Mouse (Mus musculus): Measurements from ENCODE around the gene Tmem35b.

The Tmem35b gene

DNA sequence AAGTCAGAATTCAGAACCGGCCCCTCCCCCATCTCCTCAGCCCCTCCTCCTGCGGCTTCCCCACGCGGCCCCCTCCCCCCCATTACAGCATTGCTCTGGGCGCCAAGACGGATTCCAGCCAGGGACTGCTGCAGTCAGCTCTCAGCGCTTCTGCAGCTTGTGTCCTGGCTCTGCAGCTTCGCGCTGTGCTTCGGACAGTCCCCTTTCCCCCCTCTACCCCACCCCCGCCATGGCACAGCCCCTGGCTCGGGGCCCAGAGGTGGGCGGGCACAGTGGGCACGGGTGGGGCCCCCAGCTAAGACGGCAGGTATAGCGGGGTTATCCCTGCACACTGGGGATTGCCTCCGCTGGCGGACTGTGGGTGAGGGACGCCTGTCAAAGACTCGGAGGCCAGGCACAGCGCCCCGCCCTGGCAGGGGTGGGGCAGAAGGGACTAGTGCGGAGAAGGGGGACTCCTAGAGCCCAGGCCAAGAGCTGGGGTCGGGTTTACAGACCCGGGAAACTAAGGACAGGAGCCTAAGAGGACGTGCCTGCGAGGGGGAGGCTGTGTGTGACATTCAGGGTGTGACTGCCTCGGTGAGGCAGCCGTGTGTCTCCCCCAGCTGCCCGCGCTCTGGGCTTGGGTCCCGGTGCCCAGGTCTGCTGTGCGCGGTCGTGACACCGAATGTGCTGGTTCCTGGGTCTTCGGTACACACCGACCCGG lies 44.9 kb downstream of the Tmem35b start:
- DNase-seq (ENCODE audit: low spot score in 2 of 2) = peak in 1 of 2 experiments; percentile 51

DNA sequence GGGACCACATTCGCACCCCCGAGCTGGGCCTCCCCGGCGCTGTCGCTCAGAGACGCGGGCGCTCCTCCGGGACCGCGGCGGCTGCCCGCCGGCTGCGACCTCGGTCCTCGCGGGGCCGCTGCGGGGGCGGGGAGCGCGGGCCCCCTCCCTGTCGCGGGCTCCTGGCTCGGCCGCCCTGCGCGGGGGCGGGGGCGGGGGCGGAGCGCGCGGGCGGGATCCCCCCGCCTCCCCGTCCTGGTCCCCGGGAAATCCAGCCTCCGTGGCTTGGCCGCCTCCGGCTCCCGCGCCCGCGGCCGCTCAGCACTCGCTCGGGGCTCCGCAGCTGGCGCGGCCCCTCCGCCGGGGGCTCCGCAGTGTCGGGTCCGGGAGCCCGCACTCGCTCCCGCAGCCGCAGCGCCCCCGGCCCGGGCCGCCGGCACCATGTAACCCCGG lies 45.4 kb downstream of the Tmem35b start, which contains the start of gene Dlgap3:
Gene Dlgap3, plus strand, starts transcription at position 291 of the 432 bp plus-strand sequence.
- DNase-seq (ENCODE audit: low spot score in 2 of 2) = no peak

DNA sequence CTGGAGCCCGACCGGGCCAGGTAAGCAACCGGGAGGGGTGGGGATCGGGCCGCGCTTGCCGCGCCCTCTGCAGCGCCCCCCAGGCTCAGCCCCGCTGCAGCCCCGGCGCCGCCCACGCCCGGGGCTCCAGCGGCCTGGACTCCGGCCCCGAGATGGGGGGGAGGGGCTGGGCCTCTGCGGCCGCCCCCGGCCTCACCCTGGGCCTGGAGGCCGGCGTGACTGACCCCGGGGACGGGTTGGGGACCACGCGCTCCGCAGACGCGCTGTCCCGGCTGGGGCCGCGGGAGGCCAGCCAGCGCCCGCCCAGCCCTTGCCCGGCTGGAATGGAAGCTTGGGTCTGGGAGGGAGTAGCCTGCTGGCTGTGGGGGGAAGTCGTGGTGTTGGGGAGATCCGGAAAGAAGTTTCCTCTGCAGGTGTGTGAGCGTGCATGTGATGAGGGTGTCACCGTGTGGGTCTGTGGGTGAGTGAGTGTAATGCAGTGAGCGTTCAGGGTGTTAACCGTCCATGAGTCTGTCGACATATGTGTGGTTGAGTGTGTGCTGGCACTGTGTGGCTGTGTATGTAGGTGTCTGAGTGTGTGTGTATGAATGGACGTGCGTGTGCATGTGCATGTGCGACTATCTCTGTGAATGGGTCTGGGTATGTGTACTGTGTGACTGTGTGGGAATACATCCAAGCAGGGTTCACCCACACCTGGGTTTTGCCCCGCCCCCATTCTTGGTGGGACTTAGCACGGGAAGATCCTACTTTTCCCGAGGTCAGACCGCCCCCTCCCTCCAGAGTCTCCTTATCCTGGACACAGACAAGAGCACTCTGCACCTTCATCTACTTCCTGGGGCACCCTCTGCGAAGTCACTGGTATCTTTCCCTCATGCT lies 46.1 kb downstream of the Tmem35b start:
- no peak for DNase-seq (ENCODE audit: low spot score in 2 of 2)

DNA sequence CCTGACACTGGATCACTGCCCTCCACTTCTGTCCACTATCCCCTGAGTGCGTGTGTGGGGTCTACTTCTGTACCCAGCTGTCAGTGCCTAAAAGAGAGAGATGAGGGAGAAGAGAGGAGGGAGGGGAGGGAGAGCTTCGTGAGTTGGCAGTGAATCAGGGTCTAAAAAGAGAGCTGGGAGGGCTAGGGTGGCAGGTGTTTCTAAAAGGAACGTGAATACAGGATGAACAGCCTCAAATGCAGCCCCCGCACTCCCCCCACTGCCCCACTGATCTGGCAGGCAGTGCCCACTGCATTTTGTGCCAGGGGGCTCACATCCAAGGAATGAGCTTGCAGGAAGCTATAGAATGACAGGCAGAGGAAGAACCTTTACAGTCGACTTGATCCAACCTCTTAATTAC lies 47.4 kb downstream of the Tmem35b start:
- DNase-seq (ENCODE audit: low spot score in 2 of 2) = no peak

DNA sequence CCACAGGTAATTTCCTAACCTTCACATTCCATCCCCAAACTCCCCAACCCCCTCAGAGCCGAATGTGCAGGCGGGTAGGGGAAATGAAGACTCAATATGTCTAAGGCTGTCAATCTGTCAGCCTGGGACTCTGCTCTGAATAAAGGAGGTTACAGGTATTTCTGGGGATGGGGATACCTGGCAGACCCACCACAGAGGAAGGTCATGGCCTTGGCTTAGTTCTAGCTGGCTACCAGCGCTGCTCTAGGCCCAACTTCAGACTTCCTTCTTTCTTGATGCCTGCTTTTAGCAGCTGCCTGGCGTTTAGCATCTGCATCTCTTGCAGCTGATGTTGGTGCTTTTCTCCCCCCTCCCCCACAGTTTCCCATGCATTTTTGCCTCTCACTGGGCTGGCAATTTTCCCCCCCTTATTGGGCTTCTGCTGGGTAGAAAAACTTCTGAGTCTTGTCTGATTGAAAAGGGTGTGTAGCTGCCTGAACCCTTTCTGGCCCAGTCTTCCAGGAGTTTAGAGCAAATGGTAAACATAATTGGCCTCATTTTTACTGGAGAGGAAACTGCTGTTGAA lies 47.9 kb downstream of the Tmem35b start:
- no peak for DNase-seq (ENCODE audit: low spot score in 2 of 2)

DNA sequence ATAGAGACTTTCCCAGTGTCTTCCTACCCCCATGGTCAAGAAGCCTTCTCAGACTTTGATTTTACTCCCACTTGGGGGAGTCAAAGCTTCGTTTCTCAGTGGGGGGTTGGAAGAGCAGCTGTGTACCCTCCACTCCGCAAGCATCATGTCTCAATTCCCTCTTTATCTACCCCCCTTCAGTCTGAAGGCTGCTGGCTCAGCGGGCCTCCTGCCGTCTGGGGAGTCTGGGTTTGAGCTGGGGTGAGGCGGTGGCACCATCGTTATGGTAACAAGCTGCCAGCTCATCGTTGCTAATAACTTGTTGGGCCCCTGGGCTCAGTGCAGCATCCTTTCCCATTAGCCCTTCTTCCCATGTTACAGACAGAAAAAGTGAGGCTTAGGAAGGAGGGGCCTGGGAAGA lies 48.6 kb downstream of the Tmem35b start:
- no peak for DNase-seq (ENCODE audit: low spot score in 2 of 2)

DNA sequence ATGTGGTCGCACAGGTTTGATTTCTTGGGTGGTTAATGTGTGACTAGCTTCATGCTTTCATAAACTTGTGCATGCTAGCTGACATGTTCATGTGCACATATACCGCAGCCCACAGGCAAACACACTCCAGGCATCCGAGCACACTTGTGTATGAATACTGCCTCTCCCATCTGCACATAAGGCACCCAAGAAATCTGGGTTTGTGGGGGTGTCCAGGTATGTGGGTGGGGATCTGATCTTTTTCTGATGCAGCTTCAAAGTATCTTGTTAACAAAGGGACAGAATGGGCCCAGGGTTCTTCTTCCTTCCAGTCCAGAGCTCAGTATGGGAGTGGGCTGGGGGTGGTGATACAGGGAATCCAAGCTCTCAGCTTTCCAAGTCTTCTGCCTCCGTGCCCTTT lies 49.1 kb downstream of the Tmem35b start:
- DNase-seq (ENCODE audit: low spot score in 2 of 2) = no peak

DNA sequence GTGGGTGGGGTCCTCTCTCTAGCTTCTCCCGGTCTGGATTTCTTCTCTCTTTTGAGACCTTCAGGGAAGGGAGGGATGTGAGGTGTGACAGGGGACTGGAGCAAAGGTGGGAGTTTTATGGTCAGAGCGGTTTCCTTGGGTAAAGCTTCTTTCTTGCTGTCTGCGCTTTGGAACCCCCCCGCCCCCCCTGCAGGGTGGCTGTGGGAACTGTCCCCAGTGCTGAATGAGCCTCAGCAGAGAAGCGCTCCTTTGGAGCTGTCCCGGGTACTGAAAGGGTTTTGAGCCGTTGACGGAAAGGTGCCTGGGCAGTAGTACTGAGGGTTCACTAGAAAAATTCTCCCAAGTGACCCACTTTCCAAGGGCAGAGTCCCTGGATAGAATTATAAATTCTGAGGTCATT lies 50.0 kb downstream of the Tmem35b start:
- no peak for DNase-seq (ENCODE audit: low spot score in 2 of 2)

DNA sequence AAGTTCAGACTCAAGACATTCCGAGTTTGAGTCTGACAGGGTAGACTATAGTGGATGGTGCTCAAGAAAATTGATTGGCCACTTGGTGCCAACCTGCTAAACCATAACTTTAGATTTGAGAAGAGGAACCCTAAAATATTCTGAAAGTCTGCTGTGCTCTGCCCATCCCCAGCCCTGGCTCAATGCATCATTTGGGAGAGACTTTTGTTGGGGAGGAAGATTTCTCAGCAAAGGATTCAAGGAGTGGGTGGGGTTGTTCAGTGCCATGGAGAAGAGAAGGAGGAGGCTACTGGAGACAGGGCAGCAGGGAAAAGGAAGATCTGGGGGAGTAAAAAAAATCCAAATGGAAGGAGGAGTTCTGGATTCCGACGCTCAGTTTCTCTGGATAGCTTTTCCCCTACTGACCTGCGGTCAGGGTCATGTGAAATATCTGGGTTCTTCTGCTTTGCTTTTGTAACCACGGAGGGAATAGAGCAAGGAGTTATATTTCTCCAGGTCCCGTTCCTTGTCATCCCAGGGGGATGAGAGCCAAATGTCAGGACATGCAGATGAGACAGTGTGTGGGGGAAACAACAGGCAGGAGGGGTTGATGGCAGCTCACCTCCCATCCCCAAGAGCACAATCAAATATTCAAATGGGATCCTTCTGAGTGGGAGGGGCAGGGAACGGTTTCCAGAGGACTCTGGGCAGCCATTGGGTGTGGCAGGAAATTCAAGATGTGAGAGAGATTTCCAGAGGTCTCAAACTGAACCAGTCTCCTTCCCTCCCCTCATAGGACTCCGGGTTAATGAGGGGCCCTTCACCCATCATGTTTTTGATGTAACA lies 50.8 kb downstream of the Tmem35b start:
- no peak for DNase-seq (ENCODE audit: low spot score in 2 of 2)

DNA sequence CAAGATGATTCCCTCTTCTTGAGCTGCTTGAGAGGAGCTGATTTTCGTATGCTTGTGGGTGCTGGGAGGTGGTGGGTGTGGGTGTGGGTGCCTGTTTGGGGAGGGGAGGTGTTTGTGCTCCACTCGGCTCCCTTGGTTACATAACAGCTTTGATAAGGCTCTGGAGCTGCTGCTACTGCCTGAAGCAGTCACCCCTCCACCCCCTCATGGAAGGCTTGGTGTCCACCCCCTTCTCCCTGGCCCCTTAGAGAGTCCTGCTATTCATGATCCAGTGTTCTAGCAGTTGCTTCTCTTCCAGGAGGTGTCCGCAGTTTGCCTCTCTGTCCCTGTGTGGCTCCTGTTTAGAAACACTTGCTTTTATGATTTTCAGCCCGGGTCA lies 51.4 kb downstream of the Tmem35b start:
- DNase-seq (ENCODE audit: low spot score in 2 of 2) = no peak

DNA sequence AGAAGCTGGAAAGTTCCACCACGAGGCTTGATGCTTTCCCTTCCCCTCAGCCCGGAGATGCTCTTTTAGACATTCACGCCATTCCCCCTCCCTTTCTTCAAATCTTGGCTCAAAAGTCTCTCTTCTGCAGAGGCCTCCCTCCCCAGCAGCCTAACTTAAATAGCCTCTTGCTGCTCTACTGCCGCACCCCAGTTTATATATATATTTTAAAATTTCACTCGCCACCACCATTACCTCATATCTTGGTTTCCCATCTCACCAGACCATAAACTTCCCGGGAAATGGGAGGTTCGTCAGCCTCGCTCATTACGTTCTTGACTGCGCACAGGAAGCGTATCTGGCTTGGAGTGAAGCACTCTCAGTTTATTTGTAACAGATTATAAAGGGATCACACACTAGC lies 54.5 kb downstream of the Tmem35b start:
- DNase-seq (ENCODE audit: low spot score in 2 of 2) = no peak

DNA sequence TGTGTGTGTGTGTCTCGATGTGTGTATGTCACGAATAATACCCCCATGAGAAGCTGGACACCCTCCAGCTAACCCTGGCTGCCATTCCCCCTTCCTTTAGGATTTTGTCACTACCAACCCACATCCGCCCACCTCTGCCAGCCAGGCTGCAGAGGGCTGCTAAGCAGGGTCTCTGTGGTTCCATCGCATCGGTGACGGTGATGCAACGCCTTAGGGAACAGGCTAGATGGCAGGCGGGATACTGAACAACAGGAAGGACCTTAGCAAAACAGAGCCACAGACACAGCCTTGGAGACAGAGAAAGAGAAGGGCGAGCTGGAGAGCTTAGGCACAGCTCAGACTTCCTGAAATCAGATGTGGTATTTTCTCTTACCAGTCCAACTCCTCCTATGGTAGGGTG lies 55.2 kb downstream of the Tmem35b start:
- no peak for DNase-seq (ENCODE audit: low spot score in 2 of 2)
